Mouse (Mus musculus) adrenal gland, postnatal 14 days (tissue): Measurements from ENCODE around the gene 2810459M11Rik. TPM values are rescaled to one million over a fixed set of nuclear protein-coding genes. Genes with fewer than 3 reads are reported as not detected.

Experiments used
- DNase-seq: peaks from one replicate; pipeline ENCODE4 v3.0.0; 2021; ENCODE audit warnings: mixed read lengths
- total RNA-seq: library from RNA; stranded (reverse); gene quantifications from 2 replicates; pipeline ENCODE4 v1.2.3, GENCODE M21; 2021

The 2810459M11Rik gene
- total RNA-seq, 1 experiment from 2014 or later, result 3.4 TPM

- peak; percentile 69 for DNase-seq
These were observed 7.7 kb downstream of the 2810459M11Rik start for GRCm38 (mm10) chr1:86053198-86053921.

- DNase-seq, result no peak
These were observed 9.3 kb downstream of the 2810459M11Rik start for GRCm38 (mm10) chr1:86054943-86055342.

- DNase-seq, result no peak
These were observed 10.6 kb downstream of the 2810459M11Rik start for GRCm38 (mm10) chr1:86056284-86056683.

GRCm38 (mm10) chr1:86058856-86059769, 13.4 kb downstream of the 2810459M11Rik start:
- DNase-seq, result peak; percentile 97

GRCm38 (mm10) chr1:86062523-86062922, 16.9 kb downstream of the 2810459M11Rik start:
- DNase-seq, result no peak

- peak; percentile 92 for DNase-seq
These were observed 18.8 kb downstream of the 2810459M11Rik start, which contains the start of gene Psmd1 for GRCm38 (mm10) chr1:86064271-86064991. Gene Psmd1 (plus strand): TSS chr1:86064387.

GRCm38 (mm10) chr1:86076565-86076964, 30.9 kb downstream of the 2810459M11Rik start:
- no peak for DNase-seq

- DNase-seq, result peak; percentile 12
These were observed 48.8 kb downstream of the 2810459M11Rik start for GRCm38 (mm10) chr1:86094413-86094812.

GRCm38 (mm10) chr1:86105054-86105453, 59.4 kb downstream of the 2810459M11Rik start:
- no peak for DNase-seq

Other genes starting within 250 kb of the 2810459M11Rik start
- 329 and 361 TPM in 2 replicates for gene Itm2c, start 151.6 kb upstream of the 2810459M11Rik start, total RNA-seq
- gene 4933407L21Rik, start 117.4 kb upstream of the 2810459M11Rik start, total RNA-seq, result 0.15 TPM in 1 of 2 replicates, not detected in the other
- 3.0 and 3.4 TPM in 2 replicates for gene Gpr55, start 84.9 kb upstream of the 2810459M11Rik start, total RNA-seq
- gene Spata3, start 29.0 kb upstream of the 2810459M11Rik start, total RNA-seq, result not detected in 2 replicates
- 107 TPM in 2 replicates for gene Psmd1, start 18.5 kb downstream of the 2810459M11Rik start, total RNA-seq
- not detected in 2 replicates for gene Htr2b, start 66.1 kb downstream of the 2810459M11Rik start, total RNA-seq
- gene Gm21972, start 87.8 kb downstream of the 2810459M11Rik start, total RNA-seq, result 1.4 and 3.3 TPM in 2 replicates
- gene Armc9, start 108.9 kb downstream of the 2810459M11Rik start, total RNA-seq, result 8.3 and 10.6 TPM in 2 replicates